Mouse (Mus musculus) granulocyte monocyte progenitor cell, adult 5-6 weeks (primary cell): ENCODE measurements around the gene Gba2. TPM values are rescaled to one million over a fixed set of nuclear protein-coding genes. Genes with fewer than 3 reads are reported as not detected.
A peak's percentile ranks its signal among the peaks of the same experiment; 100 is the strongest.
"Not testable (repeated sequence)": the region's sequence is repeated elsewhere in the genome, so short reads cannot be mapped to it uniquely, and the experiment has no call there.

ENCODE experiments used
- ATAC-seq: replicated peaks from 2 replicates; pipeline ENCODE4 v1.8.0; 2016; ENCODE audit warnings: mild to moderate bottlenecking, moderate TSS enrichment, inconsistent platforms; ENCODE audit not compliant: poor library complexity, severe bottlenecking
- total RNA-seq, 2 experiments: library from RNA; stranded (forward) in 1 of 2; stranded (reverse) in 1 of 2; fragments of 200-712, 200-1000 nt in 1 of 2; fragments of >200 nt in 1 of 2; fragmentation: Nextera tagmentation in 1 of 2; gene quantifications; 2 replicates each; pipeline ENCODE4 v1.2.3; 2014 to 2017

Gene Gba2
- total RNA-seq (2014; fragmentation: Nextera tagmentation) (10.6 and 19.0 TPM in 2 replicates), total RNA-seq (2017) (7.8 and 8.4 TPM in 2 replicates)

- peak; percentile 86 for ATAC-seq
These were observed at the start of gene Gba2, which contains the start of gene Rgp1 for GRCm38 (mm10) chr4:43578376-43579204. Gene Gba2, minus strand, starts transcription at chr4:43578873. Gene Rgp1, plus strand, starts transcription at chr4:43578715.

- ATAC-seq = no peak
These were observed 41.6 kb upstream of the Gba2 start for GRCm38 (mm10) chr4:43620146-43620778.

- ATAC-seq = peak; percentile 67
These were observed 34.5 kb upstream of the Gba2 start for GRCm38 (mm10) chr4:43613060-43613730.

- ATAC-seq = peak; percentile 65
These were observed 33.9 kb upstream of the Gba2 start for GRCm38 (mm10) chr4:43612534-43612933.

- ATAC-seq = peak; percentile 96
These were observed 26.3 kb upstream of the Gba2 start for GRCm38 (mm10) chr4:43604751-43605685.

- ATAC-seq = no peak
These were observed 25.4 kb upstream of the Gba2 start for GRCm38 (mm10) chr4:43604099-43604498.

GRCm38 (mm10) chr4:43600195-43600934 lies 21.7 kb upstream of the Gba2 start:
- ATAC-seq = no peak

- no peak for ATAC-seq
These were observed 20.1 kb upstream of the Gba2 start for GRCm38 (mm10) chr4:43598650-43599380.

GRCm38 (mm10) chr4:43598200-43598599 lies 19.5 kb upstream of the Gba2 start:
- no peak for ATAC-seq

- ATAC-seq = not testable (repeated sequence)
These were observed 17.9 kb upstream of the Gba2 start for GRCm38 (mm10) chr4:43596597-43596996.

GRCm38 (mm10) chr4:43593453-43593852 lies 14.8 kb upstream of the Gba2 start:
- ATAC-seq = peak; percentile 17; the same call in 1 of the 2 replicates

GRCm38 (mm10) chr4:43591961-43592360 lies 13.3 kb upstream of the Gba2 start:
- no peak for ATAC-seq

- no peak for ATAC-seq
These were observed 12.9 kb upstream of the Gba2 start for GRCm38 (mm10) chr4:43591543-43591942.

GRCm38 (mm10) chr4:43587681-43588080 lies 9.0 kb upstream of the Gba2 start:
- ATAC-seq = no peak

- peak; percentile 40; the same call in 1 of the 2 replicates for ATAC-seq
These were observed 7.7 kb upstream of the Gba2 start for GRCm38 (mm10) chr4:43586411-43586810.

- ATAC-seq = no peak
These were observed 7.0 kb upstream of the Gba2 start for GRCm38 (mm10) chr4:43585682-43586081.

GRCm38 (mm10) chr4:43584444-43585416 lies 6.1 kb upstream of the Gba2 start, which contains the start of gene Msmp:
Gene Msmp, minus strand, starts transcription at chr4:43584494.
- no peak for ATAC-seq
